Mouse (Mus musculus) CH12.LX (cell line): ENCODE data around the gene Btbd2.

ENCODE experiments used
- CTCF ChIP-seq, 2 experiments: IDR thresholded peaks in 1 of 2; conservative IDR thresholded peaks in 1 of 2; 2 replicates each; pipeline ENCODE4 v1.5.1; 2011 to 2012; ENCODE audit warnings: low read depth in 2 of 2, low read length in 2 of 2, improper control_type of control experiment in 1 of 2, inconsistent platforms in 1 of 2, mild to moderate bottlenecking in 1 of 2, moderate library complexity in 1 of 2
- E2F4 ChIP-seq: IDR thresholded peaks from 2 replicates; pipeline ENCODE4 v1.6.1; 2011; ENCODE audit warnings: low read depth, low read length, improper control_type of control experiment; ENCODE audit not compliant: insufficient replicate concordance
- MYC ChIP-seq: IDR thresholded peaks from 2 replicates; pipeline ENCODE4 v1.6.1; 2011; ENCODE audit warnings: low read depth, mild to moderate bottlenecking, improper control_type of control experiment, low read length
- POLR2A ChIP-seq: IDR thresholded peaks from 2 replicates; pipeline ENCODE4 v1.6.1; 2011; ENCODE audit warnings: low read depth, mild to moderate bottlenecking, improper control_type of control experiment, low read length
- RCOR1 ChIP-seq: conservative IDR thresholded peaks from 2 replicates; pipeline ENCODE4 v1.6.1; 2012; ENCODE audit warnings: low read depth, mild to moderate bottlenecking, inconsistent platforms, low read length, improper control_type of control experiment
- UBTF ChIP-seq: IDR thresholded peaks from 2 replicates; pipeline ENCODE4 v1.6.1; 2012; ENCODE audit warnings: low read depth, mild to moderate bottlenecking, inconsistent platforms, low read length, improper control_type of control experiment, moderate library complexity
- USF2 ChIP-seq: conservative IDR thresholded peaks from 2 replicates; pipeline ENCODE4 v1.6.1; 2011; ENCODE audit warnings: low read depth, low read length, improper control_type of control experiment

DNA sequence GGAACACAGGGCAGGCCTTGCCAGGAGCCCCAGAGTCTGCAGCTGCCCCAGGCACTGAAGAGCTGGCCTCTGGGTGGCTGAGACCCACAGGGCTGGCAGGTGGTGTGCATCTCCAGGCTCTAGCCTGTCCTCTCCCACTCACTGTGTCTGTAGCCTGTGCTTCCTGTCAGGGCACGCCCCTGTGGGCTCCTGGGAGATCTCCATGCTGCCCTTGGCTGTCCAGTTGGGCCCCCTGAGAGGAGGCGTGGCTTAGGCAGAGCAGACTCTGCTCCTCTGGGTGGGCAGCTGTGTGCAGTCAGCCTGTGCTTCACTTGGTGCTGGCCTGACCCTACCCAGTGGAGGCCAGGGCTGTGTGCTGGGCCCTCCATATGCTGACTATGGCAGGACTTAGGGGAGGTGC lies 29.2 kb downstream of the Btbd2 start:
- TF ChIP-seq RCOR1 (no peak), CTCF (conservative IDR thresholded peaks at IDR 0.05 in 1 of 2, IDR thresholded peaks at IDR 0.05 in 1 of 2; ENCODE audit: low read depth in 2 of 2, low read length in 2 of 2) (no peak), USF2 (no peak), POLR2A (no peak), E2F4 (no peak), UBTF (no peak), MYC (no peak)
